Mouse (Mus musculus) heart, embryonic 13.5 days (tissue): ENCODE results near the gene Tmc4. TPM values are rescaled to one million over a fixed set of nuclear protein-coding genes. Genes with fewer than 3 reads are reported as not detected.
"Not testable (repeated sequence)": the region's sequence is repeated elsewhere in the genome, so short reads cannot be mapped to it uniquely, and the experiment has no call there.

Source experiments
- ATAC-seq: fragments of 200-750 bp; cut with Nextera tagmentation; 2 replicates; pipeline ENCODE4 v1.8.0; 2017; ENCODE audit warnings: moderate TSS enrichment; ENCODE audit not compliant: insufficient number of reproducible peaks, low FRiP score, low TSS enrichment; ENCODE audit errors: extremely low read depth
- H3K27ac ChIP-seq: fragments of 300-500 bp; sonication (generic); replicated peaks from 2 replicates; pipeline ENCODE4 v1.5.1; 2015; ENCODE audit warnings: moderate library complexity, mild to moderate bottlenecking, inconsistent platforms
- H3K27me3 ChIP-seq: fragments of 300-500 bp; sonication (generic); replicated peaks from 2 replicates; pipeline ENCODE4 v1.6.1; 2015; ENCODE audit warnings: mild to moderate bottlenecking, inconsistent platforms
- H3K36me3 ChIP-seq: fragments of 300-500 bp; sonication (generic); 2 replicates; pipeline ENCODE4 v1.6.1; 2015; ENCODE audit warnings: mild to moderate bottlenecking, inconsistent platforms
- H3K4me1 ChIP-seq: fragments of 300-500 bp; sonication (generic); 2 replicates; pipeline ENCODE4 v1.6.1; 2015; ENCODE audit warnings: inconsistent platforms
- H3K4me2 ChIP-seq: fragments of 300-500 bp; sonication (generic); 2 replicates; pipeline ENCODE4 v1.6.1; 2015; ENCODE audit warnings: inconsistent platforms, mild to moderate bottlenecking, moderate library complexity
- H3K4me3 ChIP-seq: fragments of 300-500 bp; sonication (generic); 2 replicates; pipeline ENCODE4 v1.5.1; 2015; ENCODE audit warnings: moderate library complexity, mild to moderate bottlenecking, inconsistent platforms
- H3K9ac ChIP-seq: fragments of 300-500 bp; sonication (generic); 2 replicates; pipeline ENCODE4 v1.6.1; 2015; ENCODE audit warnings: inconsistent platforms, mild to moderate bottlenecking, moderate library complexity
- H3K9me3 ChIP-seq: fragments of 300-500 bp; sonication (generic); 2 replicates; pipeline ENCODE4 v1.6.1; 2016; ENCODE audit warnings: inconsistent platforms
- WGBS: fragments of 180-500 bp; shearing (Covaris S2); methylation state at CpG from one replicate; pipeline ENCODE4 v1.1.7; 2015; ENCODE audit warnings: mixed read lengths; 5-methylcytosine and 5-hydroxymethylcytosine counted together
- polyA plus RNA-seq: library from polyadenylated mRNA; unstranded; fragments of >200 nt; fragmentation: Nextera tagmentation; extraction: Ambion mirVana; gene quantifications from 2 replicates; pipeline ENCODE4 v1.2.1, GENCODE M21; 2015

The Tmc4 gene
- 4.0 and 4.6 TPM in 2 replicates for polyA plus RNA-seq

DNA sequence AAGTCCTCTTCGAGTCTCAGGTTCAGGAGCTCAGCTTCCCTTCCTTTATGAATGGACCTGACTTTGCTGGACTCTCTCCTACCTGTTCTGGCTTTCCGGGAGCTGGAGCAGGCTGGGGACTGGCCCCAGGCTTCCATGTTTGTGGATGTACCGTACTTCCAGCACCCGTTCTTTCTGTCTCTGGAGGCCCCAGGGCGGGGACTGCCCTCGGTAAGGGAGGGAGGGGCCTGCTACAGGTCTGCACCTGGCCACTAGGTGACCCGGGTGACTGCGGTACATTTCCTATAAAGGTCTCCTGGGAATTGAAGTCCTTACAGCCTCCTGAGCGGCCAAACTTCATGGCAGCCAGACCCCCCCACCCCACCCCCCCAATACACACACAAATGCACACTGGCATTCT lies at the start of gene Tmc4:
Tmc4 (minus strand) TSS at position 212 of the 400 bp plus-strand sequence.
- Histone ChIP-seq H3K9ac (no peak within 1 kb of the TSS), H3K27ac (no peak within 1 kb of the TSS), H3K4me1 (no peaks in the 10 kb centered on the region), H3K4me3 (no peak within 1 kb of the TSS), H3K9me3 (no peaks in the 10 kb centered on the region), H3K4me2 (no peak within 1 kb of the TSS), H3K36me3 (peaks cover 24% of the 10 kb centered on the region), H3K27me3 (no peaks in the 10 kb centered on the region)
- ATAC-seq: no peak
- WGBS: 59% methylated on average over 9 of the region's 9 CpGs

DNA sequence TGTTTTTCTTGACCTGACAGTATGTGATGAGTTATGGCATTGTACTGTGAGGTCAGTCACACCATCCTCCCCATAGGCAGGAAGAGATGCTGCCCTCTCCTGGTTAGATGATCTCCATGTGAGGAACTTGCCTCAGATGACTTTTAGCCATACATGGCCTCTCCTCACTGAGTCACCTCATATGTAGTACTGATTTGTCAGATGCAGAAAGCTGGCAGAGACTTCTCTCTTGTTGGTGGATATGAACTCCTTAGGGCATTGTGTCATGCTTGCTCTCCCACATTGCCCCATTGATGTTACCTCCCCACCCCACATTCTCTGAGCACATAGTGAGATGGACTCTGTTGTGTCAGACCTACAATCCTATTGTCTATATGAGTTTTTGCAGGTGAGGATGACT lies 48.1 kb upstream of the Tmc4 start:
- not testable (repeated sequence) for H3K4me2 ChIP-seq, H3K4me1 ChIP-seq, H3K4me3 ChIP-seq, H3K27me3 ChIP-seq, H3K27ac ChIP-seq, H3K9ac ChIP-seq, ATAC-seq, H3K36me3 ChIP-seq, H3K9me3 ChIP-seq

GRCm38 (mm10) chr7:3720268-3720667 lies 42.9 kb upstream of the Tmc4 start, which contains the start of gene Pirb:
Gene Pirb (minus strand): TSS chr7:3720391.
- H3K36me3 ChIP-seq, H3K27ac ChIP-seq, ATAC-seq, H3K4me1 ChIP-seq, H3K4me3 ChIP-seq, H3K27me3 ChIP-seq, H3K4me2 ChIP-seq, H3K9ac ChIP-seq, H3K9me3 ChIP-seq: not testable (repeated sequence)
- 31% methylated on average over 1 of the region's 3 CpGs for WGBS

DNA sequence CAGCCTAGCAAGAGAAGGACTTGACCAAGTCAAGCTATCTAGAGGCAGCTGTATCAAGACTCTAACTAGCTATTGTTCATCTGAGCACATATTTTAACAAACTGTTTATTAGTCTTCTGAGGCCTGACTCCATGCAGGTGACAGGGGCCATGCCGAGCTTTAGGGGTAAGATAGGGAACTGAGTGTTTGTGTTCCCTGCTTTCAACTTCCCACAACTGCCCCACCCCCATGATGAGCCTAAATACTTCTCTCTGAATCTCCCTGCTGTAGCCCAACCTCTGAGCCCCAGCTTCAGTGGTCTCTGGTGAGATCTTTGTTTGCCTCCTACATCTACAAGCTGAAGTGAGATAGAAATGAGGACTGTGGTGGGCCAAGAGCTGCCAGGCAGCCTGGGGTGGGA lies 37.9 kb upstream of the Tmc4 start:
- no peak overlapping the region for H3K9ac ChIP-seq
- no peak overlapping the region for H3K4me2 ChIP-seq
- no peaks in the 10 kb centered on the region for H3K27me3 ChIP-seq
- H3K4me3 ChIP-seq: no peak overlapping the region
- no peaks in the 10 kb centered on the region for H3K36me3 ChIP-seq
- WGBS: 27% methylated on average over 1 of the region's 1 CpGs
- H3K4me1 ChIP-seq: no peaks in the 10 kb centered on the region
- no peak for ATAC-seq
- no peaks in the 10 kb centered on the region for H3K9me3 ChIP-seq
- H3K27ac ChIP-seq: no peak overlapping the region

DNA sequence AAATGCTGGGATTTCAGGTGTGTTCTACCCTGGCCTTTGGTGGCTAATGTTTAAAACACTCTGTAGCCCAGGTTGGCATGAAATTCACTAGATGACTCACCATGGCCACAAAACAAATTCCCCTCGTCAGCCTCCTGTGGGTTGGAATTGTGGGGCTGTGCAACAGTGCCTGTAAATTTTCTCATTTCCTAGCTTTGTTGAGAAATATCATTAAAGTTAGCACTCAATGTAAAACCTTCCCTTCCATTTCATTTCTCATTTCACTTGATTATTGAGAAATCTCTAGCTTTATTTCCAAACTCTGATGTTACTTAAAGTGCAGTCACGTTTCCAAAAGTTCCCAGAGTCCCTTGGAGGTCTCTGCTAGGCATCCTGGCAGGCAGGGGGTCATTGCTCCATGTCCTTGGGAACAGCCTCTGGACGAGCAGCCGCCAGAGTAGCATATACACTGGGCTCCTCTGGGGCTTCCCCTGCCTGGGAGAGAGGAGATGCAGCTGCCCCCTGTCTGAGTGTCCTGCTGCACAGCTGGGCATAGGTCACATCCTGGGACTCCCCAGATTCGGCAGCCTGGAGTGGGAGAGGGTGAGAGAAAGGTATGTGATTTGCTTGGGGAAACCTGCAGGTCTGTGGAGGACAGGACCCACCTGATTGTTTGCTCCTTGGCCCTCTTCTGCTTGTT lies 35.0 kb upstream of the Tmc4 start:
- Histone ChIP-seq H3K4me2 (no peak overlapping the region), H3K9me3 (no peaks in the 10 kb centered on the region), H3K36me3 (peaks cover 10% of the 10 kb centered on the region), H3K4me1 (no peaks in the 10 kb centered on the region), H3K27ac (no peak overlapping the region), H3K4me3 (no peak overlapping the region), H3K9ac (no peak overlapping the region), H3K27me3 (no peaks in the 10 kb centered on the region)
- WGBS: 35% methylated on average over 5 of the region's 5 CpGs
- no peak for ATAC-seq

GRCm38 (mm10) chr7:3709000-3709399 lies 31.6 kb upstream of the Tmc4 start:
- H3K4me1 ChIP-seq: peaks cover 21% of the 10 kb centered on the region
- no peak overlapping the region for H3K4me2 ChIP-seq
- no peaks in the 10 kb centered on the region for H3K27me3 ChIP-seq
- H3K36me3 ChIP-seq: peaks cover 40% of the 10 kb centered on the region
- H3K27ac ChIP-seq: no peak overlapping the region
- no peak for ATAC-seq
- H3K9ac ChIP-seq: no peak overlapping the region
- H3K9me3 ChIP-seq: no peaks in the 10 kb centered on the region
- H3K4me3 ChIP-seq: no peak overlapping the region
- 85% methylated on average over 1 of the region's 1 CpGs for WGBS

GRCm38 (mm10) chr7:3708447-3708980 lies 31.2 kb upstream of the Tmc4 start:
- not testable (repeated sequence) for H3K9ac ChIP-seq, H3K27me3 ChIP-seq, ATAC-seq, H3K9me3 ChIP-seq, H3K27ac ChIP-seq, H3K4me3 ChIP-seq, H3K4me2 ChIP-seq
- 48% methylated on average over 5 of the region's 5 CpGs for WGBS
- Histone ChIP-seq H3K4me1 (peaks cover 21% of the 10 kb centered on the region), H3K36me3 (peaks cover 40% of the 10 kb centered on the region)

GRCm38 (mm10) chr7:3707568-3708413 lies 30.4 kb upstream of the Tmc4 start:
- Histone ChIP-seq H3K9me3 (no peaks in the 10 kb centered on the region), H3K27ac (no peak overlapping the region), H3K36me3 (peaks cover 40% of the 10 kb centered on the region), H3K27me3 (no peaks in the 10 kb centered on the region), H3K4me1 (peaks cover 21% of the 10 kb centered on the region), H3K4me2 (no peak overlapping the region), H3K4me3 (no peak overlapping the region), H3K9ac (no peak overlapping the region)
- no peak for ATAC-seq
- WGBS: 40% methylated on average over 7 of the region's 7 CpGs

- no peak for ATAC-seq
- WGBS: 42% methylated on average over 4 of the region's 4 CpGs
- H3K27me3 ChIP-seq: no peaks in the 10 kb centered on the region
- H3K36me3 ChIP-seq: peaks cover 41% of the 10 kb centered on the region
- H3K4me1 ChIP-seq: peaks cover 21% of the 10 kb centered on the region
- 0 out of 2 replicates have a peak overlapping the region, but pooled peaks have one; percentile 9 for H3K27ac ChIP-seq
- no peak overlapping the region for H3K4me3 ChIP-seq
- no peak overlapping the region for H3K9ac ChIP-seq
- no peaks in the 10 kb centered on the region for H3K9me3 ChIP-seq
- peak overlapping the region; percentile 78; the same call in 1 of the 2 replicates for H3K4me2 ChIP-seq
Measured at GRCm38 (mm10) chr7:3707027-3707426, 29.7 kb upstream of the Tmc4 start.

- Histone ChIP-seq H3K9ac (peak overlapping the region; percentile 96), H3K4me2 (peak overlapping the region; percentile 78), H3K4me1 (peaks cover 21% of the 10 kb centered on the region)
Measured at GRCm38 (mm10) chr7:3706343-3706934, 29.1 kb upstream of the Tmc4 start.

DNA sequence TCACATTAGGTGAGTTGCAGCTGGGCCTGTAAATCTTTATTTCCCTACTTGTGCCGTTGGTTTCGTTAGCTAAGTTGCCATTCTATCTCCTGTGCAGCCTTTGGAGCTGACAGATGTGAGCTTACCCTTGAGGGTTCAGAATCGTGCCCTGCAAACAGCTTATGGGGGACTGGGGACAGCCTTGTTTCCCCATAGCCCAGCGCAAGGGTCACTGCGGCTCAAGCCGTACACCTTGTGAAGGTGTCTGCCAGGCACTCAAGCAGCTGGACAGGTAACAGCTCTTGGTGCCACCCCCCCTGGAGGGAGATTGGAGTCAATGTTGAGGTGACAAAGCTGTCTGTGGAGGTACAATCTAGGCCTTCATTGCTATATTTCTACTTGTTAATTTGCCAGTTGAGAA lies 28.6 kb upstream of the Tmc4 start:
- Histone ChIP-seq H3K27me3 (no peaks in the 10 kb centered on the region), H3K4me1 (peaks cover 21% of the 10 kb centered on the region), H3K36me3 (peaks cover 52% of the 10 kb centered on the region), H3K9me3 (no peaks in the 10 kb centered on the region), H3K4me3 (peak overlapping the region; percentile 90), H3K27ac (0 out of 2 replicates have a peak overlapping the region, but pooled peaks have one; percentile 33), H3K9ac (peak overlapping the region; percentile 96), H3K4me2 (peak overlapping the region; percentile 78)
- WGBS: 37% methylated on average over 6 of the region's 6 CpGs
- no peak for ATAC-seq

More at GRCm38 (mm10) chr7:3706343-3706934, 29.1 kb upstream of the Tmc4 start:
- Histone ChIP-seq H3K9me3 (no peaks in the 10 kb centered on the region), H3K4me3 (peak overlapping the region; percentile 90), H3K36me3 (peaks cover 47% of the 10 kb centered on the region), H3K27me3 (no peaks in the 10 kb centered on the region), H3K27ac (peak overlapping the region; percentile 33; the same call in 1 of the 2 replicates)
- ATAC-seq: no peak
- WGBS: 60% methylated on average over 11 of the region's 11 CpGs
